Mouse (Mus musculus) Patski (cell line): ENCODE data around the gene Hoxd3. TPM values are rescaled to one million over a fixed set of nuclear protein-coding genes. Genes with fewer than 3 reads are reported as not detected.

Experiments used
- ATAC-seq: fragments of 100-300 bp; one replicate; pipeline ENCODE4 v1.8.0; 2021
- CTCF ChIA-PET: fragments of 350-600 bp; sonication (Branson Sonifier 250); formaldehyde crosslinking; loops from one replicate; lab custom pipeline; 2022; ENCODE audit warnings: inconsistent platforms; lab: Charles Lee
- POLR2A ChIA-PET: fragments of 350-600 bp; sonication (Branson Sonifier 250); formaldehyde crosslinking; loops from one replicate; lab custom pipeline; 2022; ENCODE audit warnings: antibody characterized with exemption, inconsistent platforms; lab: Charles Lee
- DNase-seq: peaks from one replicate; pipeline ENCODE4 v3.0.0-alpha.2; 2011; ENCODE audit warnings: low read depth, low spot score
- H3K27me3 ChIP-seq: fragments of 371-371 bp; one replicate; pipeline ENCODE4 v1.5.1; 2021
- CTCF ChIP-seq: fragments of 100-300 bp; IDR thresholded peaks from one replicate; pipeline ENCODE4 v1.5.1; 2021
- in situ Hi-C: fragments of 300-500 bp; cut with MboI; formaldehyde crosslinking; loops from 3 replicates; pipeline ENCODE4 v1.11.1; 2018; ENCODE audit warnings: low pct_unique_long_range_greater_than_20kb, mixed read lengths
- polyA plus RNA-seq: library from polyadenylated mRNA; unstranded; gene quantifications from one replicate; pipeline ENCODE4 v1.2.3, GENCODE M21; 2021

Gene Hoxd3
- polyA plus RNA-seq, 1 experiment from 2014 or later, result 0.27 TPM

DNA sequence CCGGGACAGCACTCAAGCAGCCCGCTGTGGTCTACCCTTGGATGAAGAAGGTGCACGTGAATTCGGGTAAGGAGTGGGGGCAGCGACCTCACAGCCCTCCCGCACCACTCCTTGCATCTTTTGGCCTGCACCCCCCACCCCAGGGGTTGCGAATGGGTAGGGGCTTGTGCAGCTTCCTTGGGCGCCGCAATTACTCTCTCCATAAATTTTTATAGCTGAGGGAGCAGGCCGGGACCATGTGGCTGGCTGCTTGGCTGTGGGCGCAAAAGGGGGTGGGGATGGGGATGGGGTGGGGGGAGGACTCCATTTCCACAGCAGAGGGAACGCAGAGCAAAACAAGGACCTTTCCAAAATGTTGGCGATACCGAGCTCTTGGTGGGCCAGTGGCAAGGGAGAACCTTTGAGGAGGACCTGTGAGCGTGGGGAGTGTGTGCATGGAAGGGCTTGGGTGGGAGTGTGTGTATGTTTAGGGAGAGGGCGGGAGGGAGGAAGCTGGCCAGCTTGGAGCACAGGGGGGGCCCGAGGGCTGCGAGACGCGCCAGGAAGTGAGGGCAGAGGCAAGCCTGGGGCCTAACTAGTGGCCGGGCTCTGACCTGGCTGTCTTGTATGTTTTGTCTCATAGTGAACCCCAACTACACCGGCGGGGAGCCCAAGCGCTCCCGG is 16.0 kb downstream of the Hoxd3 start:
- in situ Hi-C loops, result no loop called here
- ChIA-PET CTCF (no interaction called here), POLR2A (no interaction called here)
- no peak for TF ChIP-seq CTCF
- ATAC-seq (no peak), DNase-seq (no peak)
- no peaks in the 10 kb centered on the region for H3K27me3 ChIP-seq

DNA sequence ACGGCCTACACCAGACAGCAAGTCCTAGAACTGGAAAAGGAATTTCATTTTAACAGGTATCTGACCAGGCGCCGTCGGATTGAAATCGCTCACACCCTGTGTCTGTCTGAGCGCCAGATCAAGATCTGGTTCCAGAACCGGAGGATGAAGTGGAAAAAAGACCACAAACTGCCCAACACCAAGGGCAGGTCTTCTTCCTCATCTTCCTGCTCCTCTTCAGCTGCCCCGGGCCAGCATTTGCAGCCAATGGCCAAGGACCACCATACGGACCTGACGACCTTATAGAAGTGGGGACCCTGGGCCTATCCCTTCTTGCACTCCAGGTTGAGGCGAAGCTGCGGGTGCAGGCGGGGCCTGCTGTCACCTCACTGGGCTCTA is 16.6 kb downstream of the Hoxd3 start:
- in situ Hi-C loops, result no loop called here
- TF ChIP-seq CTCF, result no peak
- no peaks in the 10 kb centered on the region for H3K27me3 ChIP-seq
- CTCF ChIA-PET, result no interaction called here
- DNase-seq (no peak), ATAC-seq (no peak)
- POLR2A ChIA-PET, result no interaction called here

DNA sequence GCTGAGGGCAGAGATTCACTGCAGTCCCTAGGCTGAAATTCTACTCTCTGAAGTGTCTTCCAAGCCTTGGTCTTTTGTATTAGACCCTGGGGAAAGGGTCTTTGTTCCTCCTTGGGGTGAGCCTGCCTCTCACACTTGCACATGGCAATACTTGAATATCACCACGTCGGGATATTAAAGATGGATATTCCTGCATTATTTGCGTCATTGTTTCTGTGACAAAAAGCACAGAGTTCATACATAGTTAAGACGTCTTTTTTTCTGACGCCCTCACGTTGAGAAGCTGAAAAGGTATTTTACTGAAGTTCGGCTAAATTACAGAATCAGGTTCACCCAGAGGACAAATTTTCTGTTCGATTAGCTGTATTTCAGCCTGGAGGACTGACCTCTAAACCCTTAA is 18.6 kb downstream of the Hoxd3 start:
- ATAC-seq (no peak), DNase-seq (no peak)
- in situ Hi-C loops, result no loop called here
- CTCF ChIA-PET, result no interaction called here
- no peak for TF ChIP-seq CTCF
- POLR2A ChIA-PET, result interaction anchor here (0.6 kb wide), 1 partner anchor 555 kb away, joined by 4 read pairs; no protein-coding TSS in a partner anchor
- H3K27me3 ChIP-seq, result no peaks in the 10 kb centered on the region

DNA sequence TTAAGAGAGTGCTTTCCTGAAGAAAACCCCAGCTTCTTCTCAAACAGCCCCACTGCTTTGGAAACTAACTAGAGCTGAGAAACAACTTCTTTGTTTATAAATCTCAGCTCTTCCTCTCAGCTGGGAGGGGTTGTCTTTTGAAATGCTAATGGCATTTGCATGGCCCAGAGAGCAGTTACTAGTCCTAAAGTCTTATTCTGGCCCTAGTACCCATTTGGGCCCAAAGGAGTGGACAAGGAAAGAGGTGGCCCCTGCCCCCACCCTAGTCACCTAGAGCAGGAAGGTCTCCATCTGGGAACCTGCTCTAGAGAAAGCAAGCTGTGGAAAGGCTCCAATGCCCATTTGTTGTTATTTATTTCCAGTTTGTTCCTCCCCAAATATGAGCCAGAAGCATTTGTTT is 19.3 kb downstream of the Hoxd3 start:
- CTCF ChIA-PET, result no interaction called here
- TF ChIP-seq CTCF, result no peak
- POLR2A ChIA-PET, result no interaction called here
- H3K27me3 ChIP-seq, result no peaks in the 10 kb centered on the region
- DNase-seq, result no peak
- in situ Hi-C loops, result no loop called here
- no peak for ATAC-seq

DNA sequence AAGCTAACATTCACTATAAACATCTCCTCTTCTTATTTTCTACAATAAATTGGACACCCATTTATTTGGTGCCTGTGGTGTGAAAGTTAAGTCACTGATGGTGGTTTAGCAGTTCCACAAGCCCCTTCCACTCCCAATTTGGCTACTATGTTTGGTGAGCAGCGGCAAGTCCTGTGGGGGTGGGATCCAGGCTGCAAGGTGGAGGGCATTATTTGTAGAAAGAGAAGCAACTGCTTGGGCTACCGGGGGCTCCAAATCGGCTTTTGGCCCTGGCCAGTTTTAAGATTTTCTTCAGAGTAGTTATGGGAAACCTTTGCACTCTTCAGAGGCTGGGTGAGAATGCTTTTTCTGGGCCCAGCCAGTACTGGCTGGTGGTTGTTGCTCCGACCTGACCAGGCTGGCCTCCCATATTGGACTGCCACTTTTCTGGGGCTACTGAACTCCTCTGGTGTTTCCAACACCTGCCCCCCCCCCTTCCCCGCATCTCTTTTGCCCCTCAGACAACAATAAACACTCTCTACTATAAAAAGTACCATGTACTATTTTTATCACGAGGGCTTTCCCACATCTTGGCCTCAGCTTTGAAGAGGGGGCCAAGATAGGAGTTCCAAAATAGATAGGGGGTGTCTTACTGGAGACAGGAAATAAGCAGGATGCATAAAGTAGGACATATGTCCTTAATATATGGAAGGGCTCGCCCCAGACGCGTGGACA is 20.2 kb downstream of the Hoxd3 start:
- ChIA-PET CTCF (no interaction called here), POLR2A (no interaction called here)
- TF ChIP-seq CTCF, result no peak
- in situ Hi-C loops, result no loop called here
- no peak for ATAC-seq
- H3K27me3 ChIP-seq, result no peaks in the 10 kb centered on the region
- DNase-seq, result no peak

DNA sequence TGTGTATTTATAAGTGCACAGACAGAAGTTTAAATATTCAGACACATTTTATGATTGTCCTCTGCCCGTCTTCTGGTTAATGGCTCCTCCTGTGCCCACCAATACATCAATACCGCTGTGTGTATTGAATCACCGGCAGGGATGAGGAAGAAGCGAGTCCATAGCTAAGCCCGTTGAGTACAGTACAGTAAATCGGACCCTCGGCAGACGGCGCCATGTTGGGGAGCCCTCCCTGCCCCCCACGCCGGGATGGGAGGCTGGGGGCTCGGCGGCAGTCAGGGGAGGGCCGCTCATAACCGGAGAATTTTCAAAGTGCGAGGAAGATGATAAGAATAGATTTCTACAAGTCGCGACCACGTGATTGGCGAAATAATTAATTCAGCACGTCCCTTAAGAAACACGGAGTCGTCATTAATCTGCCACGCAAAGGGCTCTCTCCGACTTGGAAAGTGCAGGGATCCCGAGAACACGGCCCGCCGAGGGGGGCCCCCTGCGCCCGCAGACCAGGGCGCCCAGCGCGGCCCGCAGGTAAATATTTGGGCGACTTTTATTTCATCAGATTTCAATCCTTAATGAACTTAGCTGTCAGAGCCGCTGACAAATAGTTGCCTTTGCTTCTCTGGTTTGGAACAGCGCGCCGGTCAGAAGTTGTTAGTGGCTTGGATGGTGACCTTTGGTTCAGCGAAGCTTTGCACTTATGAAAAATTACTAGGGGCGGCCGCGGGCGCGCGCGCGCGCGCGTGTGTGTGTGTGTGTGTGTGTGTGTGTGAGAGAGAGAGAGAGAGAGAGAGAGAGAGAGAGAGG is 21.0 kb downstream of the Hoxd3 start:
- no peaks in the 10 kb centered on the region for H3K27me3 ChIP-seq
- DNase-seq (no peak), ATAC-seq (no peak)
- CTCF ChIA-PET, result no interaction called here
- POLR2A ChIA-PET, result no interaction called here
- in situ Hi-C loops, result no loop called here
- TF ChIP-seq CTCF, result no peak

DNA sequence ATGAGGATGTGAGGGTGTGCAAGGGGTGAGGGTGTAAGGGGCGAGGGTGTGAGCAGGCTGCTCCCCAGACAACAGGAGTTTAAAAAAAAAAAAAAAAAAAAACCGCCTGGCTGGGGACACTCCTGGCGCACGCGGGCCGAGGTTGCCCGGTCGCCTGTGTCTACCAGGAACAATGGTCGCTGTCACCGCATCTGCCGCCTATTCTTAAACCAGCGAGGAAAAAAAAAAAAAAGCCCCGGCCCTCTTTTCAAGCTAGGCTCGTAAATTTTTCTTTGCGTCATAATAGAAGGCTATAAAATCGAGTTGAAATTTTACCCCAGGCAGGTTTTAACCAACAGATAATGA is 21.6 kb downstream of the Hoxd3 start:
- in situ Hi-C loops, result no loop called here
- TF ChIP-seq CTCF, result no peak
- ChIA-PET POLR2A (interaction anchor here (0.7 kb wide), 1 partner anchor 31 kb away, joined by 3 read pairs; no protein-coding TSS in a partner anchor), CTCF (no interaction called here)
- H3K27me3 ChIP-seq, result no peaks in the 10 kb centered on the region
- ATAC-seq (no peak), DNase-seq (no peak)

DNA sequence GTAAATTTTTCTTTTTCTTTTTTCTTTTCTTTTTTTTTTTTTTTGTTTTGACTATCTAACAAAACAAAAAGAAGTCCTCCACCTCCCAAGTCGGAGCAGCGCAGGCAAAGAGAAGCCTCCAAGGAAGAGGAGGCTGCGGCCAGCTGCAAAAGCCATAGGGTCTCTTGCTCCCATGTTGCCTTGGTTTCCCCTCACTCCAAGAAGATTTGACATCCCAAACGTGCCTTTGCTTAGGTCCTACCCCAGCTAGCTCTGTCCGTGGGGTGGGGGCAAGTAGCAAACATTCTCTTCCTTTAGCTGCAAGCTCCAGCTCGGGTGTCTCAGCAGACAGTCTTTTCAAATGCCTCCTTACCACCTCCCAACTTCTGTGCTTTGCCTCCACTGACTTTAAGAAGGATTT is 22.0 kb downstream of the Hoxd3 start:
- no peak for DNase-seq
- no peak for TF ChIP-seq CTCF
- CTCF ChIA-PET, result no interaction called here
- in situ Hi-C loops, result no loop called here
- ATAC-seq, result no peak
- POLR2A ChIA-PET, result interaction anchor here (0.7 kb wide), 1 partner anchor 30 kb away, joined by 3 read pairs; no protein-coding TSS in a partner anchor
- no peaks in the 10 kb centered on the region for H3K27me3 ChIP-seq

DNA sequence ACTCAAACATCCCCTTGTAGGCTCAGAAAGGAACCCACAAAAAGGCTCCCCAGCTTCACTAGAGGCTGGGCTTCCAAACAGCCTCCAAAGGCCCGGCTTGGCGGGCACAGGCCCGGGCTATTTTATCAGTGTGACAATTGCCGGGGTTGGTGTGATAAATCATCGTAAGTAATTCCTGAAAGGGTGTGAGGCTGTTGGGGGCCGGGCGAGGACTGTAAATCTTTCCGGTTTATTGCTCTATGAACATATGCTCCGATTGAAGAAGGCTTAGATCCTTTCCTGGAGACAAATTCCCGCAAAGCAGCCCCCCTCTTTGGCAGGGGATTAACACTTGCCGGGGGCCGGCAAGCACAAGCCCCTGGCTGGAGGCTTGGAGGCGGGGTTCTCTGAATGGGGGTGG is 22.7 kb downstream of the Hoxd3 start:
- ChIA-PET POLR2A (no interaction called here), CTCF (no interaction called here)
- in situ Hi-C loops, result no loop called here
- DNase-seq (no peak), ATAC-seq (no peak)
- H3K27me3 ChIP-seq, result no peaks in the 10 kb centered on the region
- no peak for TF ChIP-seq CTCF

DNA sequence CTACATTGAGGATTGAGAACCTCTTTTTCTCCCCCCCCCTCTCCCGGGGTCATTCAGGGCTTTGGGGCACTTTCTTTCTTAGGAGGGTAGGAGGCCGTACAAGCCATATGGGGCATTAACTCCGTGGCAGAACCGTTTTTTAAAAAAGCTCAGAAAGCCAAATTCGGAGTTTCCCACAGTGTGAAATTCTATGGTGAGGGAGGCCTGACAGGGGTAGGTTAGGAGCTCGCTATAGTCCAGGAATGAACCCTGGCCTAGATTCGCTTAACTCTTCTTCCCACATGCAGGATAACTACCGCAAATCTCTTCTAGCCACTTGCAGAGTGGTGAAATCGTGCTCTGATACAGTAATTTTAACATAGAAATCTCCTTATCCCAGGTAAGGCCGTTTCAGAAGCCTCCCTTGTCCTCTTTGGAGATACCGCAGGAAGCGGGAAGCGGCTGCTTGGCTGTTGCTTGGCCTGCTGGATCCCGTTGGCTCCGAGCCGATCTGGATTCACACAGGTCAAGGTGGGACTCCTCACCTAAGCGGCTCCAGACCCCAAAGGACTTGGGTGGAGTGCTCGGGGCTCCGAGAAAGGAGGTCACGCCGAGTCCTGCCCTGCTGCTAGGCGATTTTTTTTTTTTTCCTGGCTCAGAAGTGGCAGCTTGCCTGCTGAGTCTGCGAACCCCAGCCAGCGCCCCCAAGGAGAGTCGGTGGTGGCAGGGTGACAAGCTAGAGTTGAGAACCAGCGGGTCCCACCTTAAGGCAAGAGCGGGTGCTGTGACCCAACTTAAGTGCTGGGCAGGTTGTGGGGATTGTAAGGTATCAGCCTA is 23.5 kb downstream of the Hoxd3 start:
- TF ChIP-seq CTCF, result no peak
- CTCF ChIA-PET, result no interaction called here
- ATAC-seq (no peak), DNase-seq (no peak)
- POLR2A ChIA-PET, result interaction anchor here (0.6 kb wide), 1 partner anchor 26 kb away, joined by 4 read pairs; no protein-coding TSS in a partner anchor
- no peaks in the 10 kb centered on the region for H3K27me3 ChIP-seq
- in situ Hi-C loops, result no loop called here
